Mouse (Mus musculus) megakaryocyte, embryonic 14.5 days (primary cell): ENCODE data around the gene 1700013G24Rik.

Source experiments
- FLI1 ChIP-seq: IDR thresholded peaks from 2 replicates; pipeline ENCODE4 v1.6.1; 2012; ENCODE audit warnings: low read length, inconsistent platforms, mixed read lengths
- GATA1 ChIP-seq: IDR thresholded peaks from 3 replicates; pipeline ENCODE4 v1.6.1; 2012; ENCODE audit warnings: mixed read lengths, low read length, inconsistent platforms, borderline replicate concordance

GRCm38 (mm10) chr4:137488571-137489303 is 35.7 kb downstream of the 1700013G24Rik start:
- TF ChIP-seq FLI1 (no peak), GATA1 (no peak)
